Mouse (Mus musculus) heart, adult 2 months (tissue): Measurements from ENCODE around the gene Sesn3.

Experiments used
- CTCF ChIP-seq: fragments of 200-600 bp; IDR thresholded peaks from 2 replicates; pipeline ENCODE4 v1.8.1; 2022; ENCODE audit warnings: antibody characterized with exemption, mild to moderate bottlenecking, moderate library complexity
- EP300 ChIP-seq: fragments of 200-500 bp; IDR thresholded peaks from 2 replicates; pipeline ENCODE4 v1.6.1; 2011; ENCODE audit warnings: low read depth, low read length, control low read depth; ENCODE audit not compliant: insufficient read depth
- POLR2A ChIP-seq: fragments of 200-500 bp; IDR thresholded peaks from 2 replicates; pipeline ENCODE4 v1.6.1; 2011; ENCODE audit warnings: mild to moderate bottlenecking, low read depth, low read length, control low read depth; ENCODE audit not compliant: insufficient read depth

DNA sequence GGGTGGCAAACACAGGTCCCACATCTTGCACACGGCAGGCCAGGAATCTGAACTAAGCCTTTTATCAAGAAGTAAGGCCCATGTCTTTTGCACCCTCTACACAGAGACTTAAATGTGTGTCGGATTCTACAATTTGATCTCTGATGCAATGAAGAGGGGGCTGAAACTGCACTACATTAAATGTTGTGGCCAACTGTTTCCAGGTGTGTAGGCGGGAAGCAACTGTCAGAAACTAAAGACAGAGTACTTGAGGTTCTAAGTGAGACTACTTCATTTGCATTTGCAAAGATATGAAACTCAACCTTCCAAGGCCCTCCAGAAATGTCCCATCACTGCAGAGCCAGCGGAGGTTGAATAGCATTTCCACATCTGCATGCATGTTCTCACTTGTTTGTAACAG lies 101.3 kb downstream of the Sesn3 start:
- TF ChIP-seq CTCF (no peak), EP300 (no peak), POLR2A (no peak)
